Mouse (Mus musculus): Measurements from ENCODE around the gene Scarb1.

DNA sequence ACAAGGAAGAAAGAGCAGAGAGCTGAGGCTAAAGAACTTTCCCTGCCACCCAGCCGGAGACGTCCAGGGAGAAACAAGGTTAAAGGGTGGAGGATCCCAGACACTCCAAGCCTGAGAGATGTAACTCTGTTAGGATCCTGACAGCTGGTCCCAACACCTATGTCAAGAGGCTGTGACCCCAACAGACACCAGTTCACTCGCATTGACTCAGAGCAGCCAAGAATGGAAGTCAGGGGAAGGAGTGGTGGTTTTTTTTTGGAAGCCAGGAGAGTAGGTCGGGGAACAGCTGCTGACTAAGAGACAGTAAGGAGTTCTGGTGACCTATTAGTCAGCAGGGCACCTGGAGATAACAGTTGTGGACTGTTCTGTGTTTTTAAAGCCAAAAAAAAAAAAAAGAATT lies 31.1 kb upstream of the Scarb1 start:
- TF ChIP-seq POLR2A (IDR thresholded peaks at IDR 0.05; ENCODE audit: borderline replicate concordance, insufficient read depth, low read length) = no peak
- TF ChIP-seq CTCF (IDR thresholded peaks at IDR 0.05; ENCODE audit: borderline replicate concordance, insufficient read depth, low read depth, low read length) = no peak

Measured in cerebellum, adult 2 months (tissue).